Comparison of ENCODE assay signal across 14 mouse cellular contexts in the genomic region with DNA sequence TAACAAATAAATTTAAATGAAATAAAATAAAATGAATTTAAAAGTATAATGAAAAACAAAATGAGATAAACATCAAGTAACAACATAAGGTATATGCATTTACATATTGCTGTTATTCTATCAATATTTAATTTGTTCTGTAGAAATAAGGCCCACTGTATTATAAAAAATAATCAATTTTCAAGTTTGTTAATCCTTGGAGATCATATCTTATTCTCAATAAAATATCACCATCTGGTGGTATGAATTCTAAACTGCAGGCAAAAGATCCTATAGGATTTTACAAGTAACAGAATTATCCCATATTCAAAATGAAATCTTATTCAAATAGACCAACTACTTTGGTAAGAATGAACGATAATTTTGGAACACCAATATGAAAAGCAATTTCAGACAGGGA.
DNase-seq lines count a peak whose midpoint lies in the region; ATAC-seq and TF ChIP-seq lines count a peak whose summit lies in the region.
"Had no signal": no experiment of that assay in that cellular context is flagged by ENCODE, and none has a peak within 500 bp of the region (broad histone marks: within the 10 kb centered on the region; RNA-seq: fewer than 3 reads in every experiment).

No protein-coding gene starts in this region.

- H3K4me3 ChIP-seq in embryonic facial prominence, embryonic 11.5 days (ENCODE audit: low read depth, low read length), result no peak overlapping the region
- H3K4me3 ChIP-seq in embryonic facial prominence, embryonic 10.5 days, result no peak overlapping the region
- H3K4me3 ChIP-seq in intestine, postnatal 0 days (ENCODE audit: low read depth, low read length), result no peak overlapping the region
- H3K4me3 ChIP-seq in intestine, embryonic 15.5 days (replicated peaks), result no peak overlapping the region
- H3K4me3 ChIP-seq in midbrain, postnatal 0 days (ENCODE audit: low read depth, low read length), result no peak overlapping the region
- H3K4me3 ChIP-seq in midbrain, embryonic 15.5 days, result no peak overlapping the region
- H3K4me3 ChIP-seq: embryonic facial prominence, embryonic 12.5 days; limb, embryonic 13.5 days had no signal

- no peak overlapping the region for H3K4me2 ChIP-seq in embryonic facial prominence, embryonic 11.5 days (ENCODE audit: low read depth, low read length)
- H3K4me2 ChIP-seq in intestine, postnatal 0 days (replicated peaks; ENCODE audit: low read depth), result no peak overlapping the region
- H3K4me2 ChIP-seq in intestine, embryonic 15.5 days (replicated peaks), result no peak overlapping the region
- no peak overlapping the region for H3K4me2 ChIP-seq in midbrain, postnatal 0 days (ENCODE audit: low read depth, low read length, poor library complexity, severe bottlenecking)
- no peak overlapping the region for H3K4me2 ChIP-seq in midbrain, embryonic 15.5 days
- H3K4me2 ChIP-seq: embryonic facial prominence, embryonic 12.5 days; limb, embryonic 13.5 days had no signal

- H3K27me3 ChIP-seq in embryonic facial prominence, embryonic 11.5 days (ENCODE audit: control insufficient read depth, insufficient read depth, low read length), result no peaks in the 10 kb centered on the region
- no peaks in the 10 kb centered on the region for H3K27me3 ChIP-seq in embryonic facial prominence, embryonic 10.5 days (replicated peaks; ENCODE audit: low read depth, poor library complexity, severe bottlenecking)
- no peaks in the 10 kb centered on the region for H3K27me3 ChIP-seq in intestine, postnatal 0 days (replicated peaks; ENCODE audit: control insufficient read depth, insufficient read depth, low read length)
- H3K27me3 ChIP-seq in intestine, embryonic 15.5 days (replicated peaks), result no peaks in the 10 kb centered on the region
- no peaks in the 10 kb centered on the region for H3K27me3 ChIP-seq in midbrain, postnatal 0 days (ENCODE audit: insufficient read depth, low read length)
- no peaks in the 10 kb centered on the region for H3K27me3 ChIP-seq in midbrain, embryonic 15.5 days (replicated peaks)
- H3K27me3 ChIP-seq: embryonic facial prominence, embryonic 12.5 days; limb, embryonic 13.5 days had no signal

- no peak for ATAC-seq in embryonic facial prominence, embryonic 11.5 days (replicated peaks; ENCODE audit: insufficient number of reproducible peaks, low FRiP score, low TSS enrichment, low read depth)
- no peak for ATAC-seq in intestine, postnatal 0 days
- no peak for ATAC-seq in intestine, embryonic 15.5 days
- ATAC-seq in midbrain, postnatal 0 days (ENCODE audit: low FRiP score), result no peak
- no peak for ATAC-seq in midbrain, embryonic 15.5 days (replicated peaks)

- 58% methylated on average over 1 of the region's 1 CpGs for WGBS in embryonic facial prominence, embryonic 11.5 days
- 60% methylated on average over 1 of the region's 1 CpGs for WGBS in embryonic facial prominence, embryonic 10.5 days
- WGBS in intestine, postnatal 0 days, result 47% methylated on average over 1 of the region's 1 CpGs
- 57% methylated on average over 1 of the region's 1 CpGs for whole genome bisulfite sequencing in intestine, embryonic 15.5 days
- 53% methylated on average over 1 of the region's 1 CpGs for WGBS in midbrain, postnatal 0 days
- 55% methylated on average over 1 of the region's 1 CpGs for WGBS in midbrain, embryonic 15.5 days

- H3K4me1 ChIP-seq in embryonic facial prominence, embryonic 11.5 days (ENCODE audit: control insufficient read depth, insufficient read depth, low read length), result no peaks in the 10 kb centered on the region
- no peaks in the 10 kb centered on the region for H3K4me1 ChIP-seq in embryonic facial prominence, embryonic 10.5 days
- H3K4me1 ChIP-seq in intestine, postnatal 0 days (replicated peaks; ENCODE audit: control insufficient read depth, insufficient read depth, low read length), result no peaks in the 10 kb centered on the region
- no peaks in the 10 kb centered on the region for H3K4me1 ChIP-seq in intestine, embryonic 15.5 days (replicated peaks)
- H3K4me1 ChIP-seq in midbrain, postnatal 0 days (ENCODE audit: insufficient read depth, low read length), result no peaks in the 10 kb centered on the region
- H3K4me1 ChIP-seq in midbrain, embryonic 15.5 days, result no peaks in the 10 kb centered on the region
- H3K4me1 ChIP-seq: embryonic facial prominence, embryonic 12.5 days; limb, embryonic 13.5 days had no signal

- no peaks in the 10 kb centered on the region for H3K9me3 ChIP-seq in embryonic facial prominence, embryonic 11.5 days (replicated peaks; ENCODE audit: control insufficient read depth, low read length)
- H3K9me3 ChIP-seq in embryonic facial prominence, embryonic 10.5 days, result no peaks in the 10 kb centered on the region
- no peaks in the 10 kb centered on the region for H3K9me3 ChIP-seq in intestine, postnatal 0 days (ENCODE audit: control insufficient read depth)
- no peaks in the 10 kb centered on the region for H3K9me3 ChIP-seq in intestine, embryonic 15.5 days
- H3K9me3 ChIP-seq in midbrain, postnatal 0 days (ENCODE audit: low read length), result no peaks in the 10 kb centered on the region
- no peaks in the 10 kb centered on the region for H3K9me3 ChIP-seq in midbrain, embryonic 15.5 days
- H3K9me3 ChIP-seq: embryonic facial prominence, embryonic 12.5 days; limb, embryonic 13.5 days had no signal

- peak; percentile 32; the same call in 1 of the 2 replicates for TF ChIP-seq CTCF in intestine, postnatal 0 days (IDR thresholded peaks at IDR 0.05; ENCODE audit: low read depth)
- peak; percentile 68 for TF ChIP-seq CTCF in midbrain, postnatal 0 days (IDR thresholded peaks at IDR 0.05)

- no peak overlapping the region for H3K9ac ChIP-seq in embryonic facial prominence, embryonic 11.5 days (replicated peaks; ENCODE audit: low read length)
- H3K9ac ChIP-seq in intestine, postnatal 0 days (ENCODE audit: low read depth, low read length), result no peak overlapping the region
- no peak overlapping the region for H3K9ac ChIP-seq in intestine, embryonic 15.5 days
- H3K9ac ChIP-seq in midbrain, postnatal 0 days (replicated peaks; ENCODE audit: low read length, poor library complexity, severe bottlenecking), result no peak overlapping the region
- H3K9ac ChIP-seq in midbrain, embryonic 15.5 days, result no peak overlapping the region
- H3K9ac ChIP-seq: embryonic facial prominence, embryonic 12.5 days; limb, embryonic 13.5 days had no signal

- DNase-seq in embryonic facial prominence, embryonic 11.5 days (ENCODE audit: low spot score), result peak; percentile 52
- DNase-seq in embryonic facial prominence, embryonic 10.5 days (ENCODE audit: low spot score), result no peak
- peak; percentile 57 for DNase-seq in midbrain, postnatal 0 days (ENCODE audit: low spot score)
- no peak for DNase-seq in liver
- no peak for DNase-seq in T-cell, adult 2 months (ENCODE audit: low spot score)
- DNase-seq: cerebellum, adult 2 months; gastrocnemius, postnatal 25 days; kidney, postnatal 25 days; lung, adult 2 months had no signal

- H3K36me3 ChIP-seq in embryonic facial prominence, embryonic 11.5 days (replicated peaks; ENCODE audit: control insufficient read depth, insufficient read depth, low read depth, low read length), result no peaks in the 10 kb centered on the region
- no peaks in the 10 kb centered on the region for H3K36me3 ChIP-seq in embryonic facial prominence, embryonic 10.5 days (replicated peaks)
- no peaks in the 10 kb centered on the region for H3K36me3 ChIP-seq in intestine, postnatal 0 days (ENCODE audit: control insufficient read depth, insufficient read depth)
- H3K36me3 ChIP-seq in intestine, embryonic 15.5 days, result no peaks in the 10 kb centered on the region
- H3K36me3 ChIP-seq in midbrain, postnatal 0 days (ENCODE audit: insufficient read depth, low read length), result no peaks in the 10 kb centered on the region
- no peaks in the 10 kb centered on the region for H3K36me3 ChIP-seq in midbrain, embryonic 15.5 days (replicated peaks)
- H3K36me3 ChIP-seq: embryonic facial prominence, embryonic 12.5 days; limb, embryonic 13.5 days had no signal

- no peak overlapping the region for H3K27ac ChIP-seq in embryonic facial prominence, embryonic 11.5 days (replicated peaks; ENCODE audit: low read depth, low read length)
- no peak overlapping the region for H3K27ac ChIP-seq in embryonic facial prominence, embryonic 10.5 days (replicated peaks)
- no peak overlapping the region for H3K27ac ChIP-seq in intestine, postnatal 0 days (ENCODE audit: low read depth, low read length)
- H3K27ac ChIP-seq in intestine, embryonic 15.5 days, result no peak overlapping the region
- no peak overlapping the region for H3K27ac ChIP-seq in midbrain, postnatal 0 days (ENCODE audit: low read depth, low read length)
- no peak overlapping the region for H3K27ac ChIP-seq in midbrain, embryonic 15.5 days
- H3K27ac ChIP-seq: embryonic facial prominence, embryonic 12.5 days; limb, embryonic 13.5 days had no signal

Comparison
In these comparisons a context has a peak if more than half of its experiments do, and no peak if none do; other contexts are left out.
1. DNase-seq: peak in embryonic facial prominence, embryonic 11.5 days (single experiment) and midbrain, postnatal 0 days (single experiment); none in embryonic facial prominence, embryonic 10.5 days (single experiment), liver (single experiment) and T-cell, adult 2 months (single experiment).